Mouse (Mus musculus) olfactory bulb, adult 2 months (tissue): Measurements from ENCODE around the gene Mxra8.

Experiments used
- CTCF ChIP-seq: fragments of 200-500 bp; IDR thresholded peaks from 2 replicates; pipeline ENCODE4 v1.5.1; 2012; ENCODE audit warnings: low read depth, mild to moderate bottlenecking, low read length, moderate library complexity; ENCODE audit not compliant: insufficient read depth
- POLR2A ChIP-seq: fragments of 200-500 bp; IDR thresholded peaks from 2 replicates; pipeline ENCODE4 v1.6.1; 2012; ENCODE audit warnings: mild to moderate bottlenecking, low read depth, low read length, moderate library complexity; ENCODE audit not compliant: insufficient read depth

GRCm38 (mm10) chr4:155851951-155852411, 12.5 kb downstream of the Mxra8 start:
- TF ChIP-seq POLR2A (no peak), CTCF (no peak)
